Mouse (Mus musculus): ENCODE results near the gene Apol6.

- no peak for TF ChIP-seq CTCF (IDR thresholded peaks at IDR 0.05; ENCODE audit: control insufficient read depth, insufficient read depth, insufficient read length)
- TF ChIP-seq USF1 (IDR thresholded peaks at IDR 0.05; ENCODE audit: low read depth) = no peak
- no peak for TF ChIP-seq CEBPB (IDR thresholded peaks at IDR 0.05; ENCODE audit: low read depth)
These were observed 55.2 kb downstream of the Apol6 start for GRCm38 (mm10) chr15:77099756-77100155.

Data from C2C12 (cell line).